Mouse (Mus musculus): Measurements from ENCODE around the gene Serac1. TPM values are rescaled to one million over a fixed set of nuclear protein-coding genes. Genes with fewer than 3 reads are reported as not detected.

Serac1 gene
- polyA plus RNA-seq, 1 experiment, result 2.8 TPM

DNA sequence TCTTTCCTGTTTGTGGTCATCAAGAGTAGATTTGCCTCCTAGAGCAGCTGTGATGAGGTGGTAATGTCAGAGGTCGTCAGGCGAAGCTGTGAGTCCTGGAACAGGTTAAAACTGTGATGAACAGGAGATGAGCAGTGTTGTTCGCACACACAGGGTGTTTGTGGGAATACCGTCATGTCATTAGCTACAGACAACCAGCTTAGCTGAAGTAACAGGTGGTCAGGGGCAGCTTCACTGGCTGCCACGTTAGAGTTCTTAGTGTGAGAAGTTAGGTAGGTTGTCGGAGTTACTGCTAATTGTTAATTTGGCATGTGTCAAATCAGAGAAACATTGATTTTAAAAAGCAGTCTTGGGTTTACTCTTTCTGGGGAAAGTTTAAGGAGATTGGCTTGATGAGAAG lies 34.1 kb upstream of the Serac1 start:
- Histone ChIP-seq H3K4me1 (ENCODE audit: control insufficient read depth, insufficient read depth, low read length) (no peaks in the 10 kb centered on the region), H3K4me3 (replicated peaks; ENCODE audit: control insufficient read depth, low read depth, low read length) (no peak overlapping the region), H3K27ac (ENCODE audit: control insufficient read depth, insufficient read depth, low read depth, low read length, poor library complexity) (no peak overlapping the region)
- no peak for TF ChIP-seq POLR2A (IDR thresholded peaks at IDR 0.05; ENCODE audit: borderline replicate concordance, control insufficient read depth, low read depth, low read length)
- TF ChIP-seq CTCF (IDR thresholded peaks at IDR 0.05; ENCODE audit: control insufficient read depth, insufficient read depth, low read length), result no peak
- 75% methylated on average over 6 of the region's 6 CpGs for WGBS

DNA sequence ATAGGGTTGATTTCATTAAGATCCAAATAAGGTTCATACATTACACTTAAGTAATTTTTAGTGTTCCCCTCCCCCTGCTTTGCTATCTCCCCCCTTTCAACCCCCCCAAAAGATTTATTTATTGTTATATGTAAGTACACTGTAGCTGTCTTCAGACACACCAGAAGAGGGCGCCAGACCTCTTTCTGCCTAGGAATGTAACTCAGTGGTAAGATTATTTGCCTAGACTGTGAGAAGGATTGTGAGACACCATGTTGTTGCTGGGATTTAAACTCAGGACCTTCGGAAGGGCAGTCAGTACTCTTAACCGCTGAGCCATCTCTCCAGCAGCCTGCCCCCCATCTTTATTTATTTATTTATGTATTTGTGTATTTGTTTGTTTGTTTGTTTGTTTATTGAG lies 31.4 kb upstream of the Serac1 start:
- Histone ChIP-seq H3K27ac (ENCODE audit: control insufficient read depth, insufficient read depth, low read depth, low read length, poor library complexity) (no peak overlapping the region), H3K4me3 (replicated peaks; ENCODE audit: control insufficient read depth, low read depth, low read length) (no peak overlapping the region), H3K4me1 (ENCODE audit: control insufficient read depth, insufficient read depth, low read length) (no peaks in the 10 kb centered on the region; the same call in 1 of the 2 replicates)
- TF ChIP-seq CTCF (IDR thresholded peaks at IDR 0.05; ENCODE audit: control insufficient read depth, insufficient read depth, low read length), result no peak
- no peak for TF ChIP-seq POLR2A (IDR thresholded peaks at IDR 0.05; ENCODE audit: borderline replicate concordance, control insufficient read depth, low read depth, low read length)
- WGBS, result 69% methylated on average over 3 of the region's 3 CpGs

- no peak for TF ChIP-seq CTCF (IDR thresholded peaks at IDR 0.05; ENCODE audit: control insufficient read depth, insufficient read depth, low read length)
- no peak for TF ChIP-seq POLR2A (IDR thresholded peaks at IDR 0.05; ENCODE audit: borderline replicate concordance, control insufficient read depth, low read depth, low read length)
- H3K4me1 ChIP-seq (ENCODE audit: control insufficient read depth, insufficient read depth, low read length), result no peaks in the 10 kb centered on the region; the same call in 1 of the 2 replicates
- WGBS, result 75% methylated on average over 7 of the region's 7 CpGs
- H3K27ac ChIP-seq (ENCODE audit: control insufficient read depth, insufficient read depth, low read depth, low read length, poor library complexity), result no peak overlapping the region
- H3K4me3 ChIP-seq (replicated peaks; ENCODE audit: control insufficient read depth, low read depth, low read length), result no peak overlapping the region
Measured at GRCm38 (mm10) chr17:6108175-6108574, 28.6 kb upstream of the Serac1 start.

- no peaks in the 10 kb centered on the region; the same call in 1 of the 2 replicates for H3K4me1 ChIP-seq (ENCODE audit: control insufficient read depth, insufficient read depth, low read length)
- H3K4me3 ChIP-seq (replicated peaks; ENCODE audit: control insufficient read depth, low read depth, low read length), result peak overlapping the region; percentile 19
- under 1% methylated on average over 43 of the region's 50 CpGs for WGBS
- peak; percentile 3; the same call in 1 of the 2 replicates for TF ChIP-seq POLR2A (IDR thresholded peaks at IDR 0.05; ENCODE audit: borderline replicate concordance, control insufficient read depth, low read depth, low read length)
- no peak for TF ChIP-seq CTCF (IDR thresholded peaks at IDR 0.05; ENCODE audit: control insufficient read depth, insufficient read depth, low read length)
- no peak overlapping the region for H3K27ac ChIP-seq (ENCODE audit: control insufficient read depth, insufficient read depth, low read depth, low read length, poor library complexity)
Measured at GRCm38 (mm10) chr17:6107015-6107601, 27.6 kb upstream of the Serac1 start.

GRCm38 (mm10) chr17:6106361-6107014 lies 26.9 kb upstream of the Serac1 start, which contains the start of gene Tulp4:
Tulp4 (plus strand) TSS chr17:6106437.
- Histone ChIP-seq H3K4me3 (replicated peaks; ENCODE audit: control insufficient read depth, low read depth, low read length) (peak within 1 kb of the TSS; percentile 72), H3K4me1 (ENCODE audit: control insufficient read depth, insufficient read depth, low read length) (no peaks in the 10 kb centered on the region; the same call in 1 of the 2 replicates), H3K27ac (ENCODE audit: control insufficient read depth, insufficient read depth, low read depth, low read length, poor library complexity) (peak within 1 kb of the TSS; percentile 84; the same call in 1 of the 2 replicates)
- WGBS, result under 1% methylated on average over 69 of the region's 76 CpGs
- TF ChIP-seq POLR2A (IDR thresholded peaks at IDR 0.05; ENCODE audit: borderline replicate concordance, control insufficient read depth, low read depth, low read length), result peak; percentile 13; the same call in 1 of the 2 replicates
- TF ChIP-seq CTCF (IDR thresholded peaks at IDR 0.05; ENCODE audit: control insufficient read depth, insufficient read depth, low read length), result no peak; the same call in 1 of the 2 replicates

DNA sequence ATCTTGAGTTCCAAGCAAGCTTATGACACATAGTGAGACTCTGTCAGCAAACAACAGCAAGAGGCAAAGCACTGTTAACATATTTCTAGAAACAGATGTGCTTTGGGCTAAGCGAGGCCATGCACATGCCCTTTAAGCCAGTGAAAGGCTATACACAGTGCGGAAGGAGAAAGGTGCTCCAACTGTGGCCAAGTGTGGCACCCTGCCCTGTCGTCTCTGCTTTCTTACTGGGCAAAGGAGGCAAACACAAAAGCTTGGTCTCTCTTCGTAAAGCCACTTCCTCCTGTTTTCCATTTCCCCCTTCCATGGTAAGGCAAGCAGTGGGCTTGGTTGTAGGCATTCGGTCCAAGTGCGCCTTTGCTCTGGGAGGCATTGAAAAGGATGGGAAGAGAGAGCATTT lies 24.0 kb upstream of the Serac1 start:
- 54% methylated on average over 6 of the region's 6 CpGs for WGBS
- Histone ChIP-seq H3K4me3 (replicated peaks; ENCODE audit: control insufficient read depth, low read depth, low read length) (no peak overlapping the region), H3K27ac (ENCODE audit: control insufficient read depth, insufficient read depth, low read depth, low read length, poor library complexity) (no peak overlapping the region), H3K4me1 (ENCODE audit: control insufficient read depth, insufficient read depth, low read length) (no peaks in the 10 kb centered on the region; the same call in 1 of the 2 replicates)
- TF ChIP-seq POLR2A (IDR thresholded peaks at IDR 0.05; ENCODE audit: borderline replicate concordance, control insufficient read depth, low read depth, low read length), result no peak

DNA sequence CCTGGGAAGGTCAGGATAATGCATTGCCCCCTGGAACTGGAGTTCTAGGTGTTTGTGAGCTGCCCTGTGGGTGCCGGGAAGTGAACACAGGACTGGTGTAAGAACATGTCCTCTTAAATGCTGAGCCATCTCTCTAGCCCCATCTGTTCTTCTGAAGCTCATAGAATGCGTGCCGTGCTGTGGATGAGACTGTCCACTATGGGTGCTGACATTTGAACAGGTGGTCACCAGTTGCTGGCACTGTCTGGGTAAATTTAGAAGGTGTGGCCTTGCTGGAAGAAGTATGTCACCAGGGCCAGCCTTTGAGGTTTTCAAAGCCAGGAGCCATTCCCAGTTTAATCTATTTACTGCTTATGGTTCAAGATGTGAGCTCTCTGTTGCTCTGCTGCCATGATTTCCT lies 22.7 kb upstream of the Serac1 start:
- 82% methylated on average over 3 of the region's 3 CpGs for WGBS
- H3K27ac ChIP-seq (ENCODE audit: control insufficient read depth, insufficient read depth, low read depth, low read length, poor library complexity), result no peak overlapping the region
- no peak for TF ChIP-seq CTCF (IDR thresholded peaks at IDR 0.05; ENCODE audit: control insufficient read depth, insufficient read depth, low read length)
- no peak for TF ChIP-seq POLR2A (IDR thresholded peaks at IDR 0.05; ENCODE audit: borderline replicate concordance, control insufficient read depth, low read depth, low read length)
- H3K4me1 ChIP-seq (ENCODE audit: control insufficient read depth, insufficient read depth, low read length), result no peaks in the 10 kb centered on the region; the same call in 1 of the 2 replicates
- H3K4me3 ChIP-seq (replicated peaks; ENCODE audit: control insufficient read depth, low read depth, low read length), result no peak overlapping the region

GRCm38 (mm10) chr17:6097884-6098283 lies 18.3 kb upstream of the Serac1 start:
- Histone ChIP-seq H3K4me3 (replicated peaks; ENCODE audit: control insufficient read depth, low read depth, low read length) (no peak overlapping the region), H3K27ac (ENCODE audit: control insufficient read depth, insufficient read depth, low read depth, low read length, poor library complexity) (no peak overlapping the region), H3K4me1 (ENCODE audit: control insufficient read depth, insufficient read depth, low read length) (no peaks in the 10 kb centered on the region)
- 32% methylated on average over 4 of the region's 4 CpGs for WGBS
- TF ChIP-seq POLR2A (IDR thresholded peaks at IDR 0.05; ENCODE audit: borderline replicate concordance, control insufficient read depth, low read depth, low read length) (no peak), CTCF (IDR thresholded peaks at IDR 0.05; ENCODE audit: control insufficient read depth, insufficient read depth, low read length) (peak; percentile 77)
